Mouse (Mus musculus): Measurements from ENCODE around the gene Sft2d2. TPM values are rescaled to one million over a fixed set of nuclear protein-coding genes. Genes with fewer than 3 reads are reported as not detected.

Sft2d2 gene
- total RNA-seq (2023) = 10 to 100 TPM; 47.3 to 48.8 TPM

DNA sequence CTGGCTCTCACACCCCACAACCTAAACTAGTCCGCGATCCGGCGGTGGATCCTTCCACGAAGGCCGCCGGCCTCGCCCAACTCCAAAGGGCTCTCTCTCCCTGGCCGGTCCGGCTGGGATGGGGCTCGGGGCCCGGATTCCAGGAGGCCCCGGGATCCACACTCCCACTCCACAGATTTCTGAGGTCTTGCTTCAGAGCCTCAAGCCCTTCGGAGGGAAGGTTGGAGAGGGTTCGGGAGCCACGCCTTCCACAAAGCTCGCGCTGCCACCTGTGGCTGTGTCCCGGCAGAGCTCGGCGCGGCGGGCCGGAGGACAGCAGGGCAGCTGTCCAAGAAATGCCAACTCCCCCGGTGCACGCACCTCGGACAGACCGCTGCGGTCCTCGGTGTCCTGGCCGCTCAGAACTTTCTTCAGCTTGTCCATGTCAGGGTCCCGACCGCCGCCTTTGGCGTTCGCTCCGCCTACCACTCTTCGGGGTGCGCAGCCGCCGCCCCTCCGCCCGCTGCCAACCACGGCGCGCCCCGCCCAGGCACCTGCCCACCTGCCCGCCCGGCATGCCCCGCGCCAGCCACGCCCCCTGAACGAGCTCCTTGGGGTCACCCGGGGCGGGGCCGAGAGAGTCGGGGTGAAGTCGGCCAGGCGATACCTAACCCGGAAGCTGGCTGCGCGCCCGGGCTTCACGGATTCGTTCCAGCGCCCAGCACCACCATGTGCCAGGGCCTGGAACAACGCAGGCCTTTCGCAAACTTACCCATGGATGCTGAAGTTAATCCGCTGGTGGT lies at the start of gene Sft2d2:
Gene Sft2d2 (minus strand): TSS at position 559 of the 782 bp plus-strand sequence.

GRCm38 (mm10) chr1:165236321-165237298 lies 42.4 kb upstream of the Sft2d2 start, which contains the start of gene Tiprl:
Tiprl (minus strand) TSS chr1:165236996.

DNA sequence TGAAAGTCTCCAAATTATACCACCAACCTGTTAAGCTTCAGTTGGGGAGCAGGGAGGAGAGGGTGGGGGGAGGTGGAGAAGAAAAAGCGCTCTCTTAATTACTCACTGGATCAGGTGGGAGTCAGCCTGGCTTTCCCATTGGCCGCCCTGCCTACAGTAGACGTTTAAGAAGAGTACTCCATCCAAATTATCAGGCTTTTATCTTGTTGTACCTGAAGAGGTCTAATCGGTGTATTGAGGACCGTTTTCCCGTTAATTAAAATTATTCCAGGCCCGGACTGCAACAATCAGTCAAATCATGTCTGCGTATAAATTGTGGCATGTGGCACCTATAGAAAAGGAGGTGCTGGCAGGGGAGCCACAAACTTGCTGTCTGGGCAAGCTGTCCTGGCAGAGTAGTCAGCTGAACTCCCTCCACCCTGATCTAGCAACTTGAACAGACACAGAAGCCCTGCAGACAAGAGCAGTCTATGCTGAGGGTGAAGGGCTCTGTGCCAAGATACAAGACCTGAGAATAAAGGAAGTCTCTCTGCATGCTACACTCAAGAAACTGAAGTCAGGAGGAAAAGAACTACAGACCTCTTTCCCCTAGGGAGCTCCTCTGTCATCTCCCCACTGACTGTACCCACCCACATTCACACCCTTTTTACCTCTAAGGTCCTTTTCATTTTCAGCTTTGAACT lies 33.4 kb downstream of the Sft2d2 start, which contains the start of gene Tbx19:
Gene Tbx19 (minus strand): TSS at position 51 of the 683 bp plus-strand sequence.

Other genes starting within 250 kb of the Sft2d2 start
- under 1 TPM; 0.20 to 0.77 TPM for gene Tbx19, start 33.7 kb downstream of the Sft2d2 start, total RNA-seq (2023)
- gene Tiprl, start 42.6 kb upstream of the Sft2d2 start, total RNA-seq (2023) = 10 to 100 TPM; 29.3 to 33.3 TPM
- gene Gpr161, start 101.4 kb upstream of the Sft2d2 start, total RNA-seq (2023) = under 1 TPM; 0.07 TPM

All from neutrophil, adult 83 days (primary cell).